Mouse (Mus musculus) kidney, postnatal 0 days (tissue): ENCODE data around the gene Hsph1. TPM values are rescaled to one million over a fixed set of nuclear protein-coding genes. Genes with fewer than 3 reads are reported as not detected.

Experiments
- ATAC-seq: fragments of 200-750 bp; cut with Nextera tagmentation; replicated peaks from 2 replicates; pipeline ENCODE4 v1.8.0; 2017; ENCODE audit warnings: low read depth, moderate number of reproducible peaks, moderate TSS enrichment, moderate library complexity; ENCODE audit not compliant: low FRiP score
- DNase-seq: peaks from one replicate; pipeline ENCODE4 v3.0.0-alpha.2; 2016; ENCODE audit warnings: low spot score
- H3K27ac ChIP-seq: fragments of 300-500 bp; sonication (generic); 2 replicates; pipeline ENCODE4 v1.5.1; 2014; ENCODE audit warnings: mild to moderate bottlenecking
- H3K27me3 ChIP-seq: fragments of 300-500 bp; sonication (generic); 2 replicates; pipeline ENCODE4 v1.6.1; 2014; ENCODE audit warnings: low read length, mixed read lengths; ENCODE audit not compliant: insufficient read depth
- H3K36me3 ChIP-seq: fragments of 300-500 bp; sonication (generic); 2 replicates; pipeline ENCODE4 v1.6.1; 2014; ENCODE audit warnings: low read length, mixed read lengths; ENCODE audit not compliant: insufficient read depth
- H3K4me1 ChIP-seq: fragments of 300-500 bp; sonication (generic); replicated peaks from 2 replicates; pipeline ENCODE4 v1.6.1; 2014; ENCODE audit warnings: antibody characterized with exemption, low read length, mixed read lengths; ENCODE audit not compliant: insufficient read depth
- H3K4me2 ChIP-seq: fragments of 300-500 bp; sonication (generic); 2 replicates; pipeline ENCODE4 v1.6.1; 2014; ENCODE audit warnings: mild to moderate bottlenecking, low read length, moderate library complexity, mixed read lengths
- H3K4me3 ChIP-seq: fragments of 300-500 bp; sonication (generic); replicated peaks from 2 replicates; pipeline ENCODE4 v1.5.1; 2014; ENCODE audit warnings: low read depth, low read length
- H3K9ac ChIP-seq: fragments of 300-500 bp; sonication (generic); 2 replicates; pipeline ENCODE4 v1.6.1; 2014; ENCODE audit warnings: low read depth, low read length
- H3K9me3 ChIP-seq: fragments of 300-500 bp; sonication (generic); replicated peaks from 2 replicates; pipeline ENCODE4 v1.6.1; 2016; ENCODE audit warnings: low read length, inconsistent platforms, mixed read lengths
- CTCF ChIP-seq: IDR thresholded peaks from 2 replicates; pipeline ENCODE4 v1.5.1; 2016; ENCODE audit warnings: antibody characterized with exemption, low read depth, mild to moderate bottlenecking, moderate library complexity
- whole genome bisulfite sequencing: fragments of 180-500 bp; shearing (Covaris S2); extraction: QIAGEN DNeasy Blood & Tissue Kit; methylation state at CpG from one replicate; pipeline ENCODE4 v1.1.7; 2014; 5-methylcytosine and 5-hydroxymethylcytosine counted together
- polyA plus RNA-seq: library from polyadenylated mRNA; unstranded; fragments of >200 nt; fragmentation: Nextera tagmentation; extraction: Ambion mirVana; gene quantifications from 2 replicates; pipeline ENCODE4 v1.2.1, GENCODE M21; 2015

Gene Hsph1
- polyA plus RNA-seq, 1 experiment from 2014 or later = 25.0 TPM

- Histone ChIP-seq H3K4me3 (no peak overlapping the region), H3K4me1 (no peaks in the 10 kb centered on the region), H3K36me3 (no peaks in the 10 kb centered on the region), H3K9ac (no peak overlapping the region), H3K27me3 (no peaks in the 10 kb centered on the region), H3K9me3 (no peaks in the 10 kb centered on the region), H3K4me2 (no peak overlapping the region), H3K27ac (no peak overlapping the region)
- DNase-seq (no peak), ATAC-seq (no peak)
- no peak for TF ChIP-seq CTCF
- 75% methylated on average over 11 of the region's 11 CpGs for WGBS
Measured at GRCm38 (mm10) chr5:149642783-149643509, 6.8 kb upstream of the Hsph1 start.

GRCm38 (mm10) chr5:149642366-149642765 lies 6.2 kb upstream of the Hsph1 start:
- Histone ChIP-seq H3K4me3 (no peak overlapping the region), H3K27ac (no peak overlapping the region), H3K9me3 (no peaks in the 10 kb centered on the region), H3K4me1 (no peaks in the 10 kb centered on the region), H3K27me3 (no peaks in the 10 kb centered on the region), H3K36me3 (no peaks in the 10 kb centered on the region), H3K4me2 (no peak overlapping the region), H3K9ac (no peak overlapping the region)
- 38% methylated on average over 6 of the region's 6 CpGs for WGBS
- DNase-seq (peak; percentile 57), ATAC-seq (no peak)
- TF ChIP-seq CTCF = peak; percentile 75

GRCm38 (mm10) chr5:149641277-149641892 lies 5.2 kb upstream of the Hsph1 start:
- WGBS = 87% methylated on average over 8 of the region's 8 CpGs
- Histone ChIP-seq H3K4me1 (no peaks in the 10 kb centered on the region), H3K9me3 (no peaks in the 10 kb centered on the region), H3K27me3 (no peaks in the 10 kb centered on the region), H3K27ac (no peak overlapping the region), H3K4me2 (no peak overlapping the region), H3K36me3 (no peaks in the 10 kb centered on the region), H3K4me3 (no peak overlapping the region), H3K9ac (no peak overlapping the region)
- no peak for ATAC-seq
- DNase-seq = no peak
- TF ChIP-seq CTCF = no peak

DNA sequence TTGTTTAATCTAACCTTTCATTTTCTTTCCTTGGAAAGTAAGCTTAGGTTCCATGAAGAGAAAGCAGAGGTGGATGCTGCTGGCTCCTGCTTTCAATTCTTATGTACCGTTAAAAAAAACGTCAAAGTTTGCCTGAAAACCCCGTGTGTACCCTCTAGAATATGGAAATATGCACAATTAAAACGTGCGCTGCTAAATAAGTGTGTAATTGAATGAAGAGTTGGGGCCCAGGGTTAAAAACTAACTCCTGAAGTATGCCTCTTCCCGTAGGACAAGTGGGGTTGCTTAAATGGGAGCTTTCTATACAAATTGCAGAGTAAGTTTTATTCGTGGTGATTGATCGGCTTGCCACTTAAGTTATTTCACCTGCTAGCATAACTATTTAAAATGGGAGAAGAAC lies 1.1 kb upstream of the Hsph1 start:
- Histone ChIP-seq H3K27ac (no peak overlapping the region), H3K4me2 (peak overlapping the region; percentile 76; the same call in 1 of the 2 replicates), H3K9ac (no peak overlapping the region), H3K36me3 (peaks cover 2% of the 10 kb centered on the region; the same call in 1 of the 2 replicates), H3K4me1 (0 out of 2 replicates have a peak, but pooled peaks cover 3% of the 10 kb centered on the region), H3K4me3 (peak overlapping the region; percentile 64; the same call in 1 of the 2 replicates), H3K27me3 (no peaks in the 10 kb centered on the region), H3K9me3 (no peaks in the 10 kb centered on the region)
- ATAC-seq (no peak), DNase-seq (peak; percentile 17)
- TF ChIP-seq CTCF = no peak
- WGBS = 56% methylated on average over 8 of the region's 8 CpGs

DNA sequence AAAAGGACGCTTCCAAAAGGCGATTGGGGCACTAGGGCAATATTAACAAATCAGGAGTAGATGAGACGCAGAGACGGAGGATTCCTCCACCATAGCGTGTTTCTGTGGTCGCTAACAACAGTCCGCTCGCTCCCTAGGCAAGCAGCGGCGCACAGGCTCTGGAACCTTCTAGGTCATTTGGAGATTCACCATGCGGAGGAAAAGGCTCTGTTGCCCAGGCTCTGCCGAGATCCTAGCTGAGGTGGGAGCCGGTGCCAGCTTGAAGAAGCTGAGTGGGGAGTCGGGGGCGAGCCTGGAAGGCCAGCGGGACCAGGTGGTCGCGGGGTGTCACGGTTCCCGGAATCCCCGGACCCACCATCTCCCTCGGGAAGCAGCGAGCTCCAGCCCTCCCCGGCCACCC lies 620 bp downstream of the Hsph1 start:
- peak overlapping the region; percentile 75 for H3K27ac ChIP-seq
- no peaks in the 10 kb centered on the region for H3K9me3 ChIP-seq
- H3K4me3 ChIP-seq = peak overlapping the region; percentile 64
- DNase-seq (peak; percentile 67), ATAC-seq (no peak)
- H3K9ac ChIP-seq = peak overlapping the region; percentile 57
- peaks cover 18% of the 10 kb centered on the region for H3K36me3 ChIP-seq
- 0 out of 2 replicates have a peak, but pooled peaks cover 3% of the 10 kb centered on the region for H3K4me1 ChIP-seq
- peak overlapping the region; percentile 76 for H3K4me2 ChIP-seq
- no peak for TF ChIP-seq CTCF
- under 1% methylated on average over 24 of the region's 24 CpGs for WGBS
- no peaks in the 10 kb centered on the region for H3K27me3 ChIP-seq

- Histone ChIP-seq H3K4me2 (peak overlapping the region; percentile 76), H3K36me3 (peaks cover 28% of the 10 kb centered on the region), H3K9me3 (no peaks in the 10 kb centered on the region), H3K9ac (no peak overlapping the region), H3K27ac (no peak overlapping the region), H3K27me3 (no peaks in the 10 kb centered on the region), H3K4me1 (0 out of 2 replicates have a peak, but pooled peaks cover 3% of the 10 kb centered on the region), H3K4me3 (peak overlapping the region; percentile 64; the same call in 1 of the 2 replicates)
- 49% methylated on average over 11 of the region's 11 CpGs for WGBS
- ATAC-seq (no peak), DNase-seq (no peak)
- TF ChIP-seq CTCF = no peak
Measured at GRCm38 (mm10) chr5:149634409-149635035, 1.7 kb downstream of the Hsph1 start.
